Mouse (Mus musculus) neural tube, embryonic 12.5 days (tissue): Measurements from ENCODE around the gene Ptar1. TPM values are rescaled to one million over a fixed set of nuclear protein-coding genes. Genes with fewer than 3 reads are reported as not detected.
"Not testable (repeated sequence)": the region's sequence is repeated elsewhere in the genome, so short reads cannot be mapped to it uniquely, and the experiment has no call there.

Experiments
- ATAC-seq: fragments of 200-750 bp; cut with Nextera tagmentation; 2 replicates; pipeline ENCODE4 v1.8.0; 2017; ENCODE audit warnings: low read depth, mild to moderate bottlenecking, moderate TSS enrichment, moderate library complexity; ENCODE audit not compliant: low FRiP score
- H3K27ac ChIP-seq: fragments of 300-500 bp; sonication (generic); 2 replicates; pipeline ENCODE4 v1.5.1; 2016
- H3K27me3 ChIP-seq: fragments of 300-500 bp; sonication (generic); replicated peaks from 2 replicates; pipeline ENCODE4 v1.6.1; 2016; ENCODE audit warnings: mild to moderate bottlenecking
- H3K36me3 ChIP-seq: fragments of 300-500 bp; sonication (generic); 2 replicates; pipeline ENCODE4 v1.6.1; 2016; ENCODE audit warnings: mild to moderate bottlenecking
- H3K4me1 ChIP-seq: fragments of 300-500 bp; sonication (generic); 2 replicates; pipeline ENCODE4 v1.6.1; 2016
- H3K4me2 ChIP-seq: fragments of 300-500 bp; sonication (generic); replicated peaks from 2 replicates; pipeline ENCODE4 v1.6.1; 2016; ENCODE audit warnings: mild to moderate bottlenecking
- H3K4me3 ChIP-seq: fragments of 300-500 bp; sonication (generic); 2 replicates; pipeline ENCODE4 v1.5.1; 2016
- H3K9ac ChIP-seq: fragments of 300-500 bp; sonication (generic); 2 replicates; pipeline ENCODE4 v1.6.1; 2016; ENCODE audit warnings: mild to moderate bottlenecking
- H3K9me3 ChIP-seq: fragments of 300-500 bp; sonication (generic); 2 replicates; pipeline ENCODE4 v1.6.1; 2016; ENCODE audit warnings: mild to moderate bottlenecking
- WGBS: fragments of 180-500 bp; shearing (Covaris S2); methylation state at CpG from one replicate; pipeline ENCODE4 v1.1.7; 2016; 5-methylcytosine and 5-hydroxymethylcytosine counted together
- polyA plus RNA-seq: library from polyadenylated mRNA; unstranded; fragments of >200 nt; fragmentation: Nextera tagmentation; extraction: Ambion mirVana; gene quantifications from 2 replicates; pipeline ENCODE4 v1.2.1, GENCODE M21; 2016

Ptar1 gene
- polyA plus RNA-seq: 5.8 and 6.7 TPM in 2 replicates

- Histone ChIP-seq H3K4me2 (peak within 1 kb of the TSS; percentile 63), H3K36me3 (no peaks in the 10 kb centered on the region), H3K4me1 (peaks cover 5% of the 10 kb centered on the region), H3K9ac (peak within 1 kb of the TSS; percentile 85), H3K9me3 (no peaks in the 10 kb centered on the region), H3K27me3 (no peaks in the 10 kb centered on the region), H3K4me3 (peak within 1 kb of the TSS; percentile 88), H3K27ac (peak within 1 kb of the TSS; percentile 84)
- WGBS: under 1% methylated on average over 93 of the region's 93 CpGs
- ATAC-seq: peak; percentile 92
These were observed at the start of gene Ptar1 for GRCm38 (mm10) chr19:23687296-23688021. Ptar1 (plus strand) TSS chr19:23687429.

DNA sequence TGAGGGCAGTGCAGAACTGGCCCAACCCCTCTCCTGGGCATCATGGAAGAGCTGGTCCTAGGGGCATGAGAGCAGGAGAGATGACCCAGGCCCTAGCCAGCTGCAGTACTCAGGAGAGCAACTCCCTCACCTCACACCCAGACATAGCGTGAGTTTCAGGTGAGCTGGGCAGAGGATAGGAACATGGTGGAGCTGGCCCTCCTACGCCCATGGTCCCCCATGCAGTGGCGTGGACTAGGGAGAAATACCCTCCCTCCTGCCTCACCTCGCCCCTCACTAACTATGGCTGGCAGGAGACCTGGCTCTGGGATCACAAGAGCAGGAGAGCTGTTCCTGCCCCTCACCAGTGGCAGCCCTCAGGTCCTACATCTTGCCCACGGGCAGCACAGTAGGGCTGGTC is 43.4 kb upstream of the Ptar1 start:
- ATAC-seq: no peak
- no peak overlapping the region for H3K27ac ChIP-seq
- WGBS: 92% methylated on average over 5 of the region's 5 CpGs
- H3K4me2 ChIP-seq: no peak overlapping the region
- no peak overlapping the region for H3K9ac ChIP-seq
- no peaks in the 10 kb centered on the region for H3K27me3 ChIP-seq
- H3K36me3 ChIP-seq: no peaks in the 10 kb centered on the region
- H3K4me3 ChIP-seq: no peak overlapping the region
- H3K9me3 ChIP-seq: no peaks in the 10 kb centered on the region
- H3K4me1 ChIP-seq: no peaks in the 10 kb centered on the region

DNA sequence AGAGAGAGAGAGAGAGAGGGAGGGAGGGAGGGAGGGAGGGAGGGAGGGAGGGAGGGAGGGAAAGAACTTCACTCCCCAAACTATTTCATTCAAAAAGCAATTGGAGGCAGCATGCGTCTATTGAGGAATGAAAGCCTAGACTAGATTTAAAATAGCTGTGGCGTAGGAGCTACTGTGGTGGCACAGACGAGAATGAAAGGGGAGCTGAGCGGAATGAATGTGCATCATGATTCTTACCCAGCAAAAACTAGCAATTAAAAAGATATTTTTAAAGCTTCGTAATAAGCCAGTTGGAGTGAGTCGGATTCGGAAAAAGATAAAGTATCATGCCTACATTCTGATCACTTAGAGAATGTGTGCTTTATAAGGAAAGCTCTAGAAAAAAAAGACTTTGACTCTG is 41.9 kb upstream of the Ptar1 start:
- 76% methylated on average over 7 of the region's 7 CpGs for WGBS
- H3K9me3 ChIP-seq: no peaks in the 10 kb centered on the region
- no peak overlapping the region for H3K4me2 ChIP-seq
- no peaks in the 10 kb centered on the region for H3K36me3 ChIP-seq
- ATAC-seq: no peak
- H3K4me1 ChIP-seq: no peaks in the 10 kb centered on the region
- no peak overlapping the region for H3K4me3 ChIP-seq
- no peak overlapping the region for H3K9ac ChIP-seq
- H3K27ac ChIP-seq: no peak overlapping the region
- H3K27me3 ChIP-seq: no peaks in the 10 kb centered on the region

DNA sequence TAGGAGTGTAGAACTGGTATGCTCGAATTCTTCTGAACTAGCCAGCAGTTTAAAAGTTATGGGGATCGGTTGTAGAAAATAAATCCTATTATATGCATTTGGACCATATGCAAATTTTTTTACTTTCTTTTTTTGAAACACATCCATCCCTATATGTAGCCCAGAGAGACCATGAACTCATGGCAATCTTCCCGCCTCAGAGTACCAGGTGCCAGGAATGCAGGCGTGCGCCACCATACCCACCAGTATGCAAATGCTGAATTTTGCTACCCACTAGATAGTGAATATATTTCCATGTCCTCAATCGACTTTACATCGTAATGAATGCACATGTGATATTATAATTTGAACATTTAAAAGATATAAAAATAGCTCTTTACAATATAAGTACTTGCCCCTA is 39.9 kb upstream of the Ptar1 start:
- no peaks in the 10 kb centered on the region for H3K4me1 ChIP-seq
- H3K27me3 ChIP-seq: no peaks in the 10 kb centered on the region
- WGBS: 95% methylated on average over 7 of the region's 7 CpGs
- no peak overlapping the region for H3K4me3 ChIP-seq
- no peaks in the 10 kb centered on the region for H3K36me3 ChIP-seq
- ATAC-seq: no peak
- no peaks in the 10 kb centered on the region for H3K9me3 ChIP-seq
- no peak overlapping the region for H3K4me2 ChIP-seq
- H3K9ac ChIP-seq: no peak overlapping the region
- H3K27ac ChIP-seq: no peak overlapping the region

DNA sequence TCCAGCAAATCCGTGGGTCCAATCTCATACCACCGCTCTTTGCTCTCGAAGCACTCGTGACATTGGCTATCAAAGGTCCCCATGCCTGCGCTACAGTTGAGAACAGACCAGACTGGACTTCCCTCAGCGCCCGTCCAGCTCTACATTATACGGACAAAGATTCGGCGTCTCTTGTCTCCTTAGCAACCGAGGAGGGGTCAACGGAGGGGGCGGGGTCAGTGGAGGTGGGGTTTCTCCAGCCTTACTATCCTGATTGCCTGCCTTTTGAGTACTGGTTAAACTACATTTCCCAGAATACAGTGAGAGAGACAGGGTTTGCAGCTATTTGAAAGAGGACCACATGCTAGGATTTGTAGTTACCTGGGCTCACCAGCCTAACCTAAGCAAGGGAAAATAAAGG is 34.6 kb upstream of the Ptar1 start, which contains the start of gene 1700028P14Rik:
Gene 1700028P14Rik (minus strand): TSS at position 169 of the 400 bp plus-strand sequence.
- no peak within 1 kb of the TSS for H3K9ac ChIP-seq
- no peak within 1 kb of the TSS for H3K27ac ChIP-seq
- WGBS: 5% methylated on average over 13 of the region's 13 CpGs
- H3K27me3 ChIP-seq: no peaks in the 10 kb centered on the region
- ATAC-seq: peak; percentile 85
- H3K9me3 ChIP-seq: no peaks in the 10 kb centered on the region
- peak within 1 kb of the TSS; percentile 55 for H3K4me2 ChIP-seq
- no peaks in the 10 kb centered on the region for H3K36me3 ChIP-seq
- H3K4me1 ChIP-seq: no peaks in the 10 kb centered on the region; the same call in 1 of the 2 replicates
- 0 out of 2 replicates have a peak within 1 kb of the TSS, but pooled peaks have one; percentile 5 for H3K4me3 ChIP-seq

GRCm38 (mm10) chr19:23653154-23653553 is 34.1 kb upstream of the Ptar1 start:
- Histone ChIP-seq H3K4me1 (no peaks in the 10 kb centered on the region; the same call in 1 of the 2 replicates), H3K9me3 (no peaks in the 10 kb centered on the region), H3K27ac (no peak overlapping the region), H3K4me2 (peak overlapping the region; percentile 55; the same call in 1 of the 2 replicates), H3K9ac (no peak overlapping the region), H3K36me3 (no peaks in the 10 kb centered on the region), H3K27me3 (no peaks in the 10 kb centered on the region), H3K4me3 (no peak overlapping the region)
- 94% methylated on average over 5 of the region's 5 CpGs for WGBS
- no peak for ATAC-seq

DNA sequence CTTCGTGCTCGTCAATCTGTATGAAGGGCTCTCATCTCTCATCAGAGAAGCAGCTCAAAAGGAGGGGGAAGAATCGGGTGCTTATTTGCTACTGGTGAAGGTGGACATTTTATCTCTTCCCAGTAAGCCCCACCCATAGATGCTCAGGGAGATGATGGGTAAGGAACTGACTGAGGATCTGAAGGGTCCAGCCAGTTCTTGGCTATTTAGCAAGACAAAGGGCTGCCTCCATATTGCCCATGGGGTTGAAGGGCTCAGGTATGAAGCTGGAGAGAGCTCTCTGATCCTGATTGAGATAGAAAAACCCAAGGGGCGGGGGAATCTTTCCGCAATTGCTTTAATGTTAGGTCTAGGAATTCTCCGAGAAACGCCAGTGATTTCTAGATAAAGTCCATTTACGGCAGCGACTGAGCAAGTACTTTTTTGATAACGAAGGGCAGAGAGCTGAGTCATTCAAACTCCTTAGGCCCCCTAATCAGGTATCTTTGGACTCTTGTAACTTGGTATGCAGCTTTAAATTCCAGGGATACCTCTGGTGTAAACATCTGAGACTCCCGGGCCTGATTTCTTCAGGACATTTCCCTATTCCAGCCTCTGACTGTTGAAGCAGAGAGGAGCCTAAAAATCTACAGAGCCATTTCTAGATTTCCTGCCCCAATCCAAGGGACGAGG is 29.8 kb upstream of the Ptar1 start:
- H3K9ac ChIP-seq: no peak overlapping the region
- no peak for ATAC-seq
- H3K27me3 ChIP-seq: no peaks in the 10 kb centered on the region
- H3K27ac ChIP-seq: no peak overlapping the region
- H3K4me1 ChIP-seq: no peaks in the 10 kb centered on the region; the same call in 1 of the 2 replicates
- 75% methylated on average over 12 of the region's 12 CpGs for WGBS
- H3K9me3 ChIP-seq: no peaks in the 10 kb centered on the region
- H3K4me2 ChIP-seq: no peak overlapping the region
- no peak overlapping the region for H3K4me3 ChIP-seq
- H3K36me3 ChIP-seq: no peaks in the 10 kb centered on the region

DNA sequence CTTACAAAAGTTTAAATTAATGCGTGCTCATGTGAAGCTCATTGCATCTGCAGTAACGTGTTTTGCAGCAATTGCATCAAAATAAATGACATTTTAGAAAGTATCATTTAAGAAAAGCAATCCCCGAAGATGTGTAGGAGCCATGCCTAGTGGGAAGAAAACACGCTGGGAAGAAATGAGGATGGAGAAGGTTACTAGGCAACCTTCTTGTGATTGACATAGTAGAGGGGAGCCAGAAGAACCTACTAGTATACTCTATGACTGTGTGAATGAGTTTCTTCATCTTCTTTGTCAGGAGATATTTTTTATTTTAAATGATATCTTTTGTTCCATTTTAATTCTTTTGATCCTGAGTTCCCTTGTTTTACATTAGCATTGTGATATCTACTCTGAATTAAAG is 28.9 kb upstream of the Ptar1 start:
- no peak for ATAC-seq
- Histone ChIP-seq H3K27me3 (no peaks in the 10 kb centered on the region), H3K4me3 (no peak overlapping the region), H3K27ac (no peak overlapping the region), H3K9me3 (no peaks in the 10 kb centered on the region), H3K9ac (no peak overlapping the region), H3K4me1 (no peaks in the 10 kb centered on the region), H3K4me2 (no peak overlapping the region), H3K36me3 (no peaks in the 10 kb centered on the region)
- WGBS: 87% methylated on average over 4 of the region's 4 CpGs

DNA sequence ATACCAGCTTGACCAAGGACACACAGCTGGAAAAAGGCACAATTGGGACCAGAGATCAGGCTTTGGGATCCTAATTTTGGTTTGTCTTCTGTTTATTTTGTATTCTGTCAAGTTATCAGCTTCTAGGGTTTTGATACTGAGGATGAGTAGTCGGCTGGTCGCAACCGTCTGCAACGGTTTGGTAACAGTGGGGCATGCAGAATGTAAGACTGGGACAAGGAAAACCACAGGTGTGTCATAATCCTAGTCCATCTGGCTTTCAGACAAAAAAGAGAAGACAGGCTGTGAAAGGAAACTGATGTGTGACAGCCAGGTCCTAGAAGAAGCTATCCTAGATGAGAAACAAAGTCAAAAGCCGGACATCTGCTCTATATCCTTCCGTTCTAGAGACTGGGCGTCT is 23.1 kb upstream of the Ptar1 start:
- Histone ChIP-seq H3K4me3 (no peak overlapping the region), H3K9ac (no peak overlapping the region), H3K27ac (no peak overlapping the region), H3K4me1 (no peaks in the 10 kb centered on the region), H3K4me2 (no peak overlapping the region), H3K9me3 (no peaks in the 10 kb centered on the region), H3K27me3 (no peaks in the 10 kb centered on the region), H3K36me3 (no peaks in the 10 kb centered on the region)
- 95% methylated on average over 7 of the region's 7 CpGs for WGBS
- ATAC-seq: no peak

- Histone ChIP-seq H3K9me3 (no peaks in the 10 kb centered on the region), H3K4me1 (no peaks in the 10 kb centered on the region), H3K27me3 (no peaks in the 10 kb centered on the region), H3K4me3 (no peak overlapping the region), H3K36me3 (no peaks in the 10 kb centered on the region), H3K27ac (no peak overlapping the region), H3K9ac (no peak overlapping the region), H3K4me2 (no peak overlapping the region)
- ATAC-seq: no peak
- 61% methylated on average over 6 of the region's 6 CpGs for WGBS
These were observed 19.0 kb upstream of the Ptar1 start for GRCm38 (mm10) chr19:23668142-23668655.

GRCm38 (mm10) chr19:23673021-23673420 is 14.2 kb upstream of the Ptar1 start:
- no peaks in the 10 kb centered on the region; the same call in 1 of the 2 replicates for H3K9me3 ChIP-seq
- ATAC-seq: no peak
- H3K9ac ChIP-seq: no peak overlapping the region
- 68% methylated on average over 2 of the region's 2 CpGs for WGBS
- no peak overlapping the region for H3K4me2 ChIP-seq
- no peaks in the 10 kb centered on the region for H3K4me1 ChIP-seq
- H3K27me3 ChIP-seq: no peaks in the 10 kb centered on the region
- no peak overlapping the region for H3K4me3 ChIP-seq
- H3K36me3 ChIP-seq: no peaks in the 10 kb centered on the region
- no peak overlapping the region for H3K27ac ChIP-seq

DNA sequence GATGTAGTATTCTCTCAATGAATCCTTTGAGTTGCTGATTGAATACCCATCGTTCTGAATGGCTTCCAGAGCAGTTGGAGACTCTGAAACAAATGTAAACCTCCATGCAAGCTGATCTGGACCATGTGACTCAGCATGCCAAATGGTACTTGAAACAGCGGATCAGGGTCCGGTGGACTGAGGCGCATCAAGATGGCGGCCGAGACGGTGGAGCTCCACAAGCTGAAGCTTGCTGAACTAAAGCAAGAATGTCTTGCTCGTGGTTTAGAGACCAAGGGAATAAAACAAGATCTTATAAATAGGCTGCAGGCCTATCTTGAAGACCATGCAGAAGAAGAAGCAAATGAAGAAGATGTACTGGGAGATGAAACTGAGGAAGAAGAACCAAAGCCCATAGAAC is 11.6 kb upstream of the Ptar1 start:
- ATAC-seq, H3K4me2 ChIP-seq, H3K36me3 ChIP-seq, H3K27ac ChIP-seq, H3K27me3 ChIP-seq, H3K4me1 ChIP-seq, H3K4me3 ChIP-seq, H3K9ac ChIP-seq, H3K9me3 ChIP-seq: not testable (repeated sequence)
- 92% methylated on average over 8 of the region's 8 CpGs for WGBS
